Mouse (Mus musculus) CH12.LX (cell line): ENCODE results near the gene Mgat4b.

Experiments used
- CHD2 ChIP-seq: IDR thresholded peaks from 2 replicates; pipeline ENCODE4 v1.6.1; 2011; ENCODE audit warnings: low read length, improper control_type of control experiment
- CTCF ChIP-seq, 2 experiments: IDR thresholded peaks in 1 of 2; conservative IDR thresholded peaks in 1 of 2; 2 replicates each; pipeline ENCODE4 v1.5.1; 2011 to 2012; ENCODE audit warnings: low read depth in 2 of 2, low read length in 2 of 2, improper control_type of control experiment in 1 of 2, inconsistent platforms in 1 of 2, mild to moderate bottlenecking in 1 of 2, moderate library complexity in 1 of 2
- EP300 ChIP-seq: IDR thresholded peaks from 2 replicates; pipeline ENCODE4 v1.6.1; 2011; ENCODE audit warnings: low read length, improper control_type of control experiment
- GABPA ChIP-seq: IDR thresholded peaks from 2 replicates; pipeline ENCODE4 v1.6.1; 2012; ENCODE audit warnings: low read depth, low read length, improper control_type of control experiment, inconsistent platforms; ENCODE audit not compliant: insufficient replicate concordance
- POLR2A ChIP-seq: IDR thresholded peaks from 2 replicates; pipeline ENCODE4 v1.6.1; 2011; ENCODE audit warnings: low read depth, mild to moderate bottlenecking, improper control_type of control experiment, low read length

DNA sequence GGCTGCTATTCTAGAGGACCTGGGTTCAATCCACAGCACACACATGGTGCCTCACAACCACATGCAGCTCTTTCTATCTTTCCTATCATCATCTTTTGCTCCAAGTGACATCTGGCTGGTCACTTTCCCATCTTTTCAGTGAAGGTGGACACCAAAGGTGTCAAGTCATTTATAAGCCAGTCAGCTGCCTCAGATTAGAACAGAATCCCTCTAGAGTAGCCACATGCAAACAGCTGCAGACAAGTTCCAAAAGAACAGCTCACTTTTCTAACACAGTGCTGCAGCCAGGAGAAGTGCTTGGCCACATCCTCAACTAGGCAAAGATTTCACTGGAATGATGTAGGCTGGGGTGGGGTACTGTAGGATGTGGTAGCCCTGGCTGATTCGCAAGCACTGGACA lies 59.2 kb downstream of the Mgat4b start:
- TF ChIP-seq POLR2A (no peak), EP300 (no peak), CHD2 (no peak), CTCF (conservative IDR thresholded peaks at IDR 0.05 in 1 of 2, IDR thresholded peaks at IDR 0.05 in 1 of 2; ENCODE audit: low read depth in 2 of 2, low read length in 2 of 2) (no peak), GABPA (no peak)
